Mouse (Mus musculus): ENCODE results near the gene Abtb1. TPM values are rescaled to one million over a fixed set of nuclear protein-coding genes. Genes with fewer than 3 reads are reported as not detected.

Gene Abtb1
- total RNA-seq, 1 experiment from 2014 or later = 43.0 TPM

DNA sequence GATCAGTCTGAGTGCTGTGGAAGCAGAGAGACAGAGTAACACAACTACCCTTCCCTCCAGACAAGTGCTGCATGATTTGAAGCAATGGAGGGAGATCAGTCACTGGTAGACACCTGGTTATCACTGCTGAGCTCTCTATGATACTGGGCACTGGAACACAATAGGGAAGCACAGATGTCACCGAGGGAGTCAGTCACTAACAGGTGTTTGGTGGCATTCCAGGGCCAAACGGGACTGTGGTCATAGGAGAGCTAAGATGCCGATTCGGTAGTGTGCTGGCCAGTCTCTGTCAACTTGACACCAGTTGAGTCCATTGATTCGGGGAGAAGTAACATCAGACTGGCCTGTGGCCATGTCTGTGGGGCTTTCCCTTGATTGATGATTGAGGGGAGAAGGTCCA, 12.7 kb upstream of the Abtb1 start:
- DNase-seq = no peak

GRCm38 (mm10) chr6:88850034-88850433, 8.2 kb upstream of the Abtb1 start:
- DNase-seq = no peak

DNA sequence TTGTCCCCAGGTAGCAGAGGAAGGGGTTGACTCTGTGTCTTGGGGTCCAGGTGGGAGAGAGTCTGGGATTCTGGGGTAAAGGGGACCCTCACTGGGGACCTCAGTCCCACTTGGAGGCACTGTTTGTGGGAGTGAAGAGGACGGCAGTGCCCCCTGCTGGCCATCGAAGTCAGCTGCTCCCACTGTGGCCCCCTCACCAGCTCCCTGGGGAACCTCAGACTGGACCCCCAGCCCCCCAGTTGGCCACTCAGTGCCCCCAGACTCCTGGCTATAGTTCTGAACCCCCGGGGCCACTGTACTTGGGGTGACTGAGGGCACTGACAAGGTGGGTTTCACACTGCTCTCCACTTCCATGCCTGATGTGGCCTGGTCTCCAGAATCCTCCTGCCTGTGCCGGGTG, 7.5 kb upstream of the Abtb1 start:
- DNase-seq = peak; percentile 39

- DNase-seq = no peak
Observed at GRCm38 (mm10) chr6:88847571-88847970, 5.8 kb upstream of the Abtb1 start.

- no peak for DNase-seq
Observed at GRCm38 (mm10) chr6:88844901-88845565, 3.2 kb upstream of the Abtb1 start.

DNA sequence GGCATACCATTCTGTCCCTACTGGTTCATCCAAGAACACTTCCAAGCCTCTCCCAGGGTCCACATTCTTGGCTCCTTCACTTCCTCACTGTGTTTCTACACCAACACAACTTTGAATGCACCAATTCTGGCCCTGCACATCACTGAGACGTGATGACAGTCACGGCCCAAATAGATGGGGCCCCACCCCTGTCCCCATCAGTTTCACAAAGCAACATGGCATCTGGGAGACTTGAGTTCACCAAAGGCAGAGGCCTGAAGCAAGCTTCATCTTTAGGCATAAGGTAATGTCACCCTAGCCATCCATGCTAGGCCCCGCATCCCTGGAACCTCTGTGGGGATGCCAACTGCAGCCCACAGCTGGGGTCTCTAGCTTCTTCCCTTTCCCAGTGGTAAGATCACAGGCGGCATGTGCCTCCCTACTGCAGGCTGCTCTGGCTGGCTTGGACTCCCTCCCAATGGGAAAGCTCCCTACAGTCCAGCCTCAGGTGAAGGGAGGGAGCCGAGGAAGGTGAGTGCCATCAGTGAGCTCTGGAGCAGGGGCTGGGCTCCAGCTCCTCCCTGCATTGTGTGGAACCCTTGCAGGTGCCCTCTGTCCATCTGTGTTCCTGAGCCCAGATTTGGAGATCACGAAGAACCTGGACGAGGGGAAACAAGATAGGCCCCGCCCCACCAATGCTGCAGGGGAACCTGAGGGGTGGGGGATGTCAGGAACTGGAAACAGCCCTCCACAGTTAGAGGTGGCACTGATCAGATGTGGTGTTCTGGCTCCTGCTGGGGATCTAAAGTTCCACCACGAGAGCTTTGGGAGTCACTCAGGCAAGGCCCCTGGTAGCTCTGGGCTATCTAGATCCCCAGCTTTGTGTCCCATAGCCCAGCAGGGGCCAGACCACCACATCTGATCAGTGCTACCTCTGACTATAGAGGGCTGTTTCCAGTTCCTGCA, 2.3 kb upstream of the Abtb1 start:
- DNase-seq = no peak

DNA sequence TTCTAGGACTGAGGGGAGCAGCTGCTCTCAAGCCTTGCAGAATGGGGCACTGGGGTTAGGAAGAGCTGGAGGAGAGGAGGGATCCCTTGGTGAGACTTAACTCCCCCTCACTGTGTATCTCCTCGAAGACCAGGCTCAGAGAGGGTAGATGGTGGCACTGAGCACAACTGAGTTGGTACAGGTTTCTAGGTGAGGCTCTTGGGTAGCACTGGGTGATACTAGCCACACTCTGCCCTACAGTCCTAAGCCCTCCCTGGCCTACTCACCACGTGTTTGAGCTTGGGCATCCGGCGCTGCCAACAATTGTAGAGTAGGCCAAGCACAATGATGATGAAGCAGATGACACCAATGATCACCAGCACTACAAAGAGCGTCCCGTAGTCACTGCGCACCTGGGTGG, 1.5 kb upstream of the Abtb1 start:
- no peak for DNase-seq

GRCm38 (mm10) chr6:88842731-88843151, 957 bp upstream of the Abtb1 start:
- DNase-seq = peak; percentile 36

GRCm38 (mm10) chr6:88841514-88841780, 337 bp downstream of the Abtb1 start:
- no peak for DNase-seq

GRCm38 (mm10) chr6:88840791-88841513, 832 bp downstream of the Abtb1 start:
- no peak for DNase-seq

- no peak for DNase-seq
Observed at GRCm38 (mm10) chr6:88840211-88840610, 1.6 kb downstream of the Abtb1 start.

DNA sequence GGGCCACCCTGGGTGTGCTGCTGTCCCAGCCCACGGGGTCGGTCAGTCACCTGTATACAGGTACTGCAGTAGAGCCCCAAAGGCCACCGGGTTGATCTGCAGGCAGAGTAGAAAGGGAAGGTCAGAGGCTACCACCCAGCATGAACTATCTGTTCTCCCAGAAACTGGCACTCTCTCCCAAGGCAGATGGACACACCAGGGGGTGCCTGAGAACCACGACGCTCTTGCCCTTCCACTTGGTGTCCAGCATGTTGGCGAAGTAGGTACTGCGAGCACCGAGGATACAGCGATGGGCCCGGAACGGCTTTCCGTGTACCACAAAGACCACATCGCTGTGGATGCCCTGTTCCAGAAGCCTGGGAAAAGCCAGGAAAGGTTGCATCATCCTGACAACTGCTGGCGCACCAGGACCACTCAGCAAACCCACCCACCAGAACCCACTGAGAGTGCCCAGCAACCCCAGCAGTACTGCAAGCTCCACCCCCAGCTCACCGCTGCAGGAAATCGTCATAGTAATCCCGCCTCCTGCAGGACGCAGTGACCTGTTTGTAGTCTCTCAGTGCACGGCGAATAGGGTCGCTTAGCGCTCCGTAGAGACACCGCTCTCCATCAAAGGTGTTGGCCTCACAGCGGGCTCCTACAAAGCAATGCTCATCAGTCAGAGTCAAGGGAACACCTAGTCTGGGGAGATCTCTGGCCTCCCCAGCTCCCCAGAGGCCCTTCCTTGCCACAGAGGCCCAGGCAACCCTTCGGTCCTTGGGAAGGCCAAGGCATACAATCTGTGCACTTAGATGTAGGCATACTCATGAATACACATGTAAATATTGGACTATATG, 2.4 kb downstream of the Abtb1 start:
- no peak for DNase-seq

DNA sequence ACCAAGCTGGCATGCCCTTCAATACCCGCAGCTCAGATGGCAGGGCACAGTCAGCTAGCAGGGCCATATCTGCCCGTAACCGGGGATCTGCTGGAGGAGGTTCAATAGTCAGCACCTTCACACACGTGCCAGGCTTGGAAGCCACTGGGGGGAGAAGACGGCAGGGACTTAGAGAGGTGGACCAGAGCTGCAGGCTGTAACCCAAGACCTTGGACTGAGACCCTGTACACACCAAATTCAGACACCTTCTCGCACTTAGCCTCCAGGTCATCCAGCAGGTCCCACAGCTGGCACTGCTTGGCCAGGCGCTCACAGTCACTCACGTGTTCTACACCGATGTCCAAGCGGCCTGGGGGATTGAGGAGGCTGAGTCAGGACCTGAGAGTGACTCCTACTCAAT, 3.2 kb downstream of the Abtb1 start:
- DNase-seq = no peak

DNA sequence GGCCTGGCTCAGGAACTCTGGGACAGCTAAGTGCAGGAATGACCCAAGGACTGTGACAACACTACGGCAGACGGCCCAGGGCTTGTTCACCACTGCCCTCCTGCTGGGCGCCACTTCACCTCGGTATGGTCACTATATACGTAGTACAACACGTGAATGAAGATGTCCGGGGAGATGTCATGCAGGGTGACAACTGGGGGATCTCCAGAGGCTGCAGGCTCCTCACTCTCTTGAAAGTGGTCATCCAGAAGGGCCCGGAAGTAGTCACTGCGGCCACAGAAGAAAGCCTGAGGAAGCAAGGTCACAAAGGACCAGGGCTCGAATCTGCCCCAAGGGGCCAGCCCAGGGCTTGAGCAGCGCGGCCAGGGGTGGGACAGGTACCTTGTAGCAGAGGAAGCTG, 3.8 kb downstream of the Abtb1 start:
- DNase-seq = no peak

DNA sequence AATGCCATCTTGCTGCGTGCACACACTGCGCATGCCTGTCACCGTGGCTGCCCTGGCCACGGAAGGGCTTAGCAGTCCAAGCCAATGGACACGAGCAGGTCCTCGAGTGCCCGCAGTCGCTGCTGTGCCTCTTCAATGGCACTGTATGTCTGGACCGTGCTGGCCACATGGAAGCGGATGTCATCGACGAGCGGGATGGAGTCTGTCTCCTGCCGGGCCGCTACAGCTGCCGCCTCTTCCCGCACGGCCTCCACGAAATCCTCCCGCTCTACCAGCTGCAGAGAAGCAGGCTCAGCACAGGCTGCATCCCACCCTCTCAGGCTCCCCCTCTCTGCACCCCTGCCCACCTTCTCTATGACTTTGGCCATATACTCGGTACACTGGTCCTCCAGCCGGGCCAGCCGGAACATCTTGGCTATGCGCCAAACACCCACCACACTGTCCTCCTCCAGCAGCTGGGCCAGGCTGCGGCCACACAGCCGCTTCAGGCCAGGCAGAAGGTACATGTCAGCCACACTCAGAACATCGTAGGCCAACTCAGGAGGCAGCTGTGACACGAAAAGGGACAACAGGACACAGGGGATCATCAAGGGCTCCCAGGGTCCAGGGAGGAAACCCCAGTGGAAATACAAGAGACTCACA, 5.5 kb downstream of the Abtb1 start:
- no peak for DNase-seq

GRCm38 (mm10) chr6:88835047-88835446, 6.7 kb downstream of the Abtb1 start:
- no peak for DNase-seq

- DNase-seq = no peak
Observed at GRCm38 (mm10) chr6:88833340-88834140, 8.2 kb downstream of the Abtb1 start.

GRCm38 (mm10) chr6:88832663-88833062, 9.1 kb downstream of the Abtb1 start:
- DNase-seq = no peak

GRCm38 (mm10) chr6:88831456-88831855, 10.3 kb downstream of the Abtb1 start:
- peak; percentile 74 for DNase-seq

- DNase-seq = no peak
Observed at GRCm38 (mm10) chr6:88830112-88830702, 11.6 kb downstream of the Abtb1 start.
